Mouse (Mus musculus) forebrain, embryonic 13.5 days (tissue): ENCODE results near the gene Nwd2. TPM values are rescaled to one million over a fixed set of nuclear protein-coding genes. Genes with fewer than 3 reads are reported as not detected.

Experiments
- ATAC-seq: fragments of 200-750 bp; cut with Nextera tagmentation; 2 replicates; pipeline ENCODE4 v1.8.0; 2017
- H3K27ac ChIP-seq: fragments of 300-500 bp; sonication (generic); 2 replicates; pipeline ENCODE4 v1.5.1; 2015; ENCODE audit warnings: inconsistent platforms, mild to moderate bottlenecking, moderate library complexity
- H3K27me3 ChIP-seq: fragments of 300-500 bp; sonication (generic); 2 replicates; pipeline ENCODE4 v1.6.1; 2015; ENCODE audit warnings: mild to moderate bottlenecking, inconsistent platforms
- H3K36me3 ChIP-seq: fragments of 300-500 bp; sonication (generic); 2 replicates; pipeline ENCODE4 v1.6.1; 2015; ENCODE audit warnings: mild to moderate bottlenecking, inconsistent platforms; ENCODE audit not compliant: poor library complexity, severe bottlenecking
- H3K4me1 ChIP-seq: fragments of 300-500 bp; sonication (generic); 2 replicates; pipeline ENCODE4 v1.6.1; 2015; ENCODE audit warnings: inconsistent platforms
- H3K4me2 ChIP-seq: fragments of 300-500 bp; sonication (generic); 2 replicates; pipeline ENCODE4 v1.6.1; 2015; ENCODE audit warnings: inconsistent platforms, mild to moderate bottlenecking, moderate library complexity
- H3K4me3 ChIP-seq: fragments of 300-500 bp; sonication (generic); 2 replicates; pipeline ENCODE4 v1.5.1; 2015; ENCODE audit warnings: mild to moderate bottlenecking, inconsistent platforms
- H3K9ac ChIP-seq: fragments of 300-500 bp; sonication (generic); 2 replicates; pipeline ENCODE4 v1.6.1; 2015; ENCODE audit warnings: mild to moderate bottlenecking, inconsistent platforms
- H3K9me3 ChIP-seq: fragments of 300-500 bp; sonication (generic); replicated peaks from 2 replicates; pipeline ENCODE4 v1.6.1; 2016; ENCODE audit warnings: inconsistent platforms
- WGBS: fragments of 180-500 bp; shearing (Covaris S2); methylation state at CpG from one replicate; pipeline ENCODE4 v1.1.7; 2015; 5-methylcytosine and 5-hydroxymethylcytosine counted together
- polyA plus RNA-seq: library from polyadenylated mRNA; unstranded; fragments of >200 nt; fragmentation: Nextera tagmentation; extraction: Ambion mirVana; gene quantifications from 2 replicates; pipeline ENCODE4 v1.2.1, GENCODE M21; 2015

The Nwd2 gene
- polyA plus RNA-seq, result 2.0 and 2.4 TPM in 2 replicates

GRCm38 (mm10) chr5:63649070-63649532, at the start of gene Nwd2:
Gene Nwd2, plus strand, starts transcription at chr5:63649102.
- Histone ChIP-seq H3K27me3 (peaks cover 45% of the 10 kb centered on the region), H3K4me2 (peak within 1 kb of the TSS; percentile 100), H3K27ac (no peak within 1 kb of the TSS), H3K4me3 (peak within 1 kb of the TSS; percentile 66), H3K9ac (peak within 1 kb of the TSS; percentile 71), H3K9me3 (no peaks in the 10 kb centered on the region), H3K36me3 (no peaks in the 10 kb centered on the region), H3K4me1 (peaks cover 18% of the 10 kb centered on the region)
- WGBS, result 2% methylated on average over 29 of the region's 29 CpGs
- ATAC-seq, result peak; percentile 39

DNA sequence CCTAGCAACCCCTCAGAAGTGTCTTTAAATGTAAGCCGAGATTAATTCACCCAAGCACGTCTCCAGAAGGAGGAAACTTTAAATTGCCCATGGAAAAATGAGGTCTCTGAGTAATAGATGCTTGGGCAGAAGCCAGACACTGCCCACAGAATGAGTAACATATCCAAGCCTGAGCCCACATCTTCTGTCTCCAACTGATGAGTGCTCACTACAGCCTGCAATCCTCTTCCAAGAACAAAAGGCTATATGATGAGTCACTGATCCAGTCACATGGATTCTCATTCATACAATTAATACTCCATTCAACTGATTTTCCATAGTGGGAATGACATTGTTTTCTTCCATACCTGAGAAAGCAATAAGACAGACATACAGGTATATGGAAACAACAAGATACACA, 41.5 kb upstream of the Nwd2 start:
- H3K4me2 ChIP-seq, result no peak overlapping the region
- 79% methylated on average over 2 of the region's 2 CpGs for WGBS
- no peak overlapping the region for H3K9ac ChIP-seq
- no peak overlapping the region for H3K27ac ChIP-seq
- no peaks in the 10 kb centered on the region for H3K9me3 ChIP-seq
- no peak overlapping the region for H3K4me3 ChIP-seq
- no peaks in the 10 kb centered on the region for H3K4me1 ChIP-seq
- no peaks in the 10 kb centered on the region for H3K27me3 ChIP-seq
- no peak for ATAC-seq
- no peaks in the 10 kb centered on the region for H3K36me3 ChIP-seq

DNA sequence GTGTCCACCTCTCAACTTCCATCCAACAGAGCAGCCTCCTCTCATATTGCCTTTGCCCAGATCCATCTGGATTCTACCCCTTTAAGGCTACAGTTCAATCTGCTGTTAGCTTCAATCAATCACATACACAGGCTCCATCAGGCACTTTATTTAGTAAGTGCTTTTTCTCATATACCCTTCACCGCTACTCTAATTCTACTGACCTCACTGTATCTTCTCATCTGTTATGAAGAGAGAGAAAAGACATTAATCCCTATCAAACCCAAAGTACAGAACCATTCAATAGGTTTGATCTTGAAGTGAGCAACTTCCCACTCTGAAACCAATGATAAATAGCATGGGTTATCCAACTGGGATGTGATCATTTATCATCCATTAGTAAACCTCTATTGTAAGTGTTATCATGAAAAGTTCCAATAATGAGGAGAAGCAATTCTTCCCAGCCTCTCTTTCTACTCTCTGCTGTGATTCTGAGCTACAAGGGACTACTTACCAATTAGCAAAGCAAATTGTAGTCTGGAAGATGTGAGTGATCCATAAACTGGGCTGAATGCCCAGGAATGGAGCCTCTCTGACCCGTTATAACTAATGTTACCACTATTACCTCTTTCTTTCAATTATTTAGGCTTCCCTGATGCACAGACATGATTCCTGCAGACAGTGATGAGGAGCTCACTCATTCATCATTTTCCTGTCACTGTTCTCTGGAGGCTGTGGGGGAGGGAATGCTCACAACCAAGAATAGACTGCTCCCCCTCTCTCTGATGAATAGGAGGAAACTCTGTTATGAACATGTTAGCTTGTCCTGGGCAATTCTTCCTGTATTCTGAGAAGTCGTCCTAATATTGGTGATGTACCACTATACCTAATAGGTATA, 31.9 kb upstream of the Nwd2 start:
- WGBS, result 71% methylated on average over 3 of the region's 3 CpGs
- peak; percentile 45; the same call in 1 of the 2 replicates for ATAC-seq
- no peaks in the 10 kb centered on the region for H3K4me1 ChIP-seq

GRCm38 (mm10) chr5:63624123-63624522, 24.8 kb upstream of the Nwd2 start:
- Histone ChIP-seq H3K4me3 (no peak overlapping the region), H3K36me3 (no peaks in the 10 kb centered on the region), H3K9me3 (no peaks in the 10 kb centered on the region), H3K27ac (no peak overlapping the region), H3K4me2 (no peak overlapping the region), H3K27me3 (no peaks in the 10 kb centered on the region), H3K4me1 (peaks cover 11% of the 10 kb centered on the region; the same call in 1 of the 2 replicates), H3K9ac (no peak overlapping the region)
- 0 out of 2 replicates have a peak, but pooled peaks have one; percentile 56 for ATAC-seq
- WGBS, result 79% methylated on average over 3 of the region's 3 CpGs

More for the DNA sequence above, 31.9 kb upstream of the Nwd2 start:
- Histone ChIP-seq H3K27me3 (no peaks in the 10 kb centered on the region), H3K4me3 (no peak overlapping the region), H3K36me3 (no peaks in the 10 kb centered on the region), H3K9ac (no peak overlapping the region), H3K4me2 (no peak overlapping the region), H3K9me3 (no peaks in the 10 kb centered on the region), H3K27ac (no peak overlapping the region)

DNA sequence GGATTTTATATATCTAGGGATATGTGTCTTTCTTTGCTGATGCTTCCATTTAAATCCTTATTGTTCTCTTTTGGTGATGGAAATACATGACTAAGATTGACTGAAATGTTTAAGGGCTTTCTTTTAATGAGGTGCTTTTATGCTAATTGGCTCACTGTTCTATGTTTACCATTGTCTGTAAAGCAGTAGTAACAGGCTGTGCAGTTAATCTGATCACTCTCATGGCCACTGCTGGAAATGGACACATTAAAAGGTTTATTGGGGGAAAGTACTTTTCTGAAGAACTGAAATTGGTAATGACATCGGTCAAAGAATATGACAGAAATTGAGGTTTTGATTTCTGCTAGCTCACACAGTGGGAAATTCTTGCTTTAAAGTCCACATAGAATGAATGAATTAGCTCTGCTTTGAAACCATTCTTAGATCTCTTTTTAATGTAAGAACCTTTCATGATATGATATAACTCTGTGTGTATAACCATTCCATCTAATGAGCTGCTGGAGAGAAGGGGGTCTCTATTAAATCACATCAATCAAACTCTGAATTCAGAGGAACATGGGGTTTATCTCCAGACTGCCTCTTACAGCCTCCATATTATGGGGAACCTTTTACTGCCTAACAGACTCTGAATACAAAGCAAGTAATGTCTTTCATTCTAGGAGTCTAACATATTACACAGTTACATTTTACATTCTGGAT, 20.9 kb upstream of the Nwd2 start:
- no peak overlapping the region for H3K27ac ChIP-seq
- whole genome bisulfite sequencing, result 55% methylated on average over 1 of the region's 1 CpGs

DNA sequence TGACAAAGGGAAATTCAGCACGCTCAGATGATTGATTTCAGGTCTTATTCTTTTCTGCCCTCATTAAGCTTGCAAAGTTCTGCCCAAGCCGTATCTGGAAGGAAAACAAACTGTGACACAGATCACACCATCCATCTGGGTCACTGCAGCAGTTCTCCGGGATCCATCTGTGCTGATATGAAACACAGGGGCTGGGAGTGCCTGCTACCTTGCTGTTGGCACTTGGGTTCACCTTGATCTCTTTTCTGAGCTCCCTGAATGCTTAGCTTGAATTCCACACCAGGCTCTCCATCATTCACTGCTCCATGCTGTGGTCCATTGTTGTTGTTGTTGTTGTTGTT, 20.4 kb upstream of the Nwd2 start:
- ATAC-seq, result peak; percentile 67
- Histone ChIP-seq H3K4me2 (no peak overlapping the region), H3K4me1 (peaks cover 11% of the 10 kb centered on the region; the same call in 1 of the 2 replicates), H3K9me3 (no peaks in the 10 kb centered on the region), H3K27ac (no peak overlapping the region), H3K9ac (no peak overlapping the region), H3K36me3 (no peaks in the 10 kb centered on the region), H3K27me3 (no peaks in the 10 kb centered on the region), H3K4me3 (no peak overlapping the region)
- WGBS, result 49% methylated on average over 3 of the region's 3 CpGs

More for the DNA sequence above, 20.9 kb upstream of the Nwd2 start:
- Histone ChIP-seq H3K4me2 (no peak overlapping the region), H3K4me1 (peaks cover 11% of the 10 kb centered on the region; the same call in 1 of the 2 replicates), H3K9me3 (no peaks in the 10 kb centered on the region), H3K9ac (no peak overlapping the region), H3K4me3 (no peak overlapping the region), H3K27me3 (no peaks in the 10 kb centered on the region), H3K36me3 (no peaks in the 10 kb centered on the region)
- peak; percentile 65 for ATAC-seq

DNA sequence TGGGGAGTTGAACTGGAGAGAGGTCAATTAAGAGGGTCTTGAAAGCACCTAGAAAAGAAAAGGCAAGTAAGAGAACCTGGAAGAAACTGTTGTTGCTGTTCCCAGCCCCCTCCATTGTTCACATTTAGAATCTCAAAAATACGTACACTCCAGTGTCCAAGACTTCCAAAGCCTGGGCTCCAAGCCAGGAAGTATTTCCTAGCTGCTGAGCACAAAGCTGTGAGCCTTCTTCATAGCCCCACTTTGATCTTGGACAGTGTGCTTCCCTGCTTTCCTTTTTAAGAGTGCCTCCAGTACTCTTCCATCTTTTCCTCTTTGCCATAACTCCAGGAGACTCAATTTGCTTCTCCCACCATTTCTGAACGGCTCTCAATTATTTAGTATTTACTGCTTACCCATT, 14.3 kb upstream of the Nwd2 start:
- H3K9ac ChIP-seq, result no peak overlapping the region
- WGBS, result 50% methylated on average over 2 of the region's 2 CpGs
- H3K9me3 ChIP-seq, result no peaks in the 10 kb centered on the region
- no peaks in the 10 kb centered on the region for H3K4me1 ChIP-seq
- H3K4me2 ChIP-seq, result no peak overlapping the region
- no peak overlapping the region for H3K4me3 ChIP-seq
- H3K36me3 ChIP-seq, result no peaks in the 10 kb centered on the region
- H3K27ac ChIP-seq, result no peak overlapping the region
- H3K27me3 ChIP-seq, result no peaks in the 10 kb centered on the region
- no peak for ATAC-seq

- H3K4me1 ChIP-seq, result peaks cover 18% of the 10 kb centered on the region
- WGBS, result 27% methylated on average over 2 of the region's 2 CpGs
- ATAC-seq, result peak; percentile 41; the same call in 1 of the 2 replicates
- no peak overlapping the region for H3K27ac ChIP-seq
- H3K9me3 ChIP-seq, result no peaks in the 10 kb centered on the region
- no peaks in the 10 kb centered on the region for H3K36me3 ChIP-seq
- no peak overlapping the region for H3K9ac ChIP-seq
- no peak overlapping the region for H3K4me2 ChIP-seq
- H3K27me3 ChIP-seq, result peaks cover 45% of the 10 kb centered on the region
- H3K4me3 ChIP-seq, result no peak overlapping the region
These were observed 715 bp upstream of the Nwd2 start for GRCm38 (mm10) chr5:63648187-63648586.

DNA sequence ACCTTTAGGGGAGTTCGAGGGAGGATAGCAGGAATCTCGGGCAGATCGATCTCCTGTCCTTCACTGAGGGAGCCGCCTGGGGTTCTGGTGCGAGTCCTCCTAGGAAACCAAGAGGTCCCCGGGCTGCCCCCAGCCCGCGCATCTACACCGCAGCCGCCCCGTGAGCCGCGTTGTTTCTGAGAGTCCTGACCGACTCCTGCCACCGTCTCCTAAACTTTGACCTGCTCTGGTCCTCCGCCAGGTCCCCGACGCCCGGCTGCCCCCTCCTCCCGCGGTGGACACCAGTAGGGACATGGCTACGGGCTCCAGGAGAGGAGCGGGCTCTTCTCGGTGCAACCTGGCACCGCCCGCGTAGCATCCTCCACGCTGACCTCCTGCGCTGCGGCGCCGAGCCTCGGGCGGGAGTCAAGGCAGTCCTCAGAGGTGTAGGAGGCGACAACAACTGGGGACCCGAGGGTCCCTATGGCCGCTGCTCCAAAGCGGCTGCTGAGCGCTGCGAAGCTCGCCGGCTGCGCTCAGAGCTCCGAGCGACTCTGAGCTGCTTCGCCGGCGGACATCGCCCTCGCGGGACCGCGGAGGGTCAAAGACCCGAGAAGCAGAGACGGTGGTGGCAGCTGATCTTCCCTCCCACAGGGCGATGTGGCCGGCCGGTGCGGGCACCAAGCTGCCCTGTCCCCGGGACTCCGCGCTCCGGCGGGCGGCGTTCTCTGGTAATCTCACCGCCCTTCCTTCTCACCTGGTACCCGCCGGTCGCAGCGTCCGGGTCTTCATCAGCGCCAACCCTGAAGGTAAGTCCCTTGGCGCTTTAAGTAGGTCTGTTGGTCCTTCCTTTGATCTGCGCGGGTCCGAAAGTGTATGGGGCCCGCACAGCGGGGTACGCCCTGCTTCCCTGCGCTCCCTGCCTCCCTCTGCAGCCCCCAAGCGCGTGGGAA, 897 bp downstream of the Nwd2 start:
- H3K27ac ChIP-seq, result no peak overlapping the region

GRCm38 (mm10) chr5:63651813-63652212, 2.9 kb downstream of the Nwd2 start:
- H3K27ac ChIP-seq, result no peak overlapping the region
- H3K4me1 ChIP-seq, result peaks cover 18% of the 10 kb centered on the region
- no peak overlapping the region for H3K4me2 ChIP-seq
- H3K9ac ChIP-seq, result no peak overlapping the region
- no peak for ATAC-seq
- no peaks in the 10 kb centered on the region for H3K36me3 ChIP-seq
- H3K9me3 ChIP-seq, result no peaks in the 10 kb centered on the region
- H3K4me3 ChIP-seq, result no peak overlapping the region
- H3K27me3 ChIP-seq, result peaks cover 45% of the 10 kb centered on the region

More for the DNA sequence above, 897 bp downstream of the Nwd2 start:
- Histone ChIP-seq H3K36me3 (no peaks in the 10 kb centered on the region), H3K4me1 (peaks cover 18% of the 10 kb centered on the region), H3K4me2 (peak overlapping the region; percentile 100), H3K27me3 (peaks cover 45% of the 10 kb centered on the region), H3K4me3 (peak overlapping the region; percentile 66), H3K9me3 (no peaks in the 10 kb centered on the region), H3K9ac (peak overlapping the region; percentile 71)
- ATAC-seq, result peak; percentile 63
- WGBS, result under 1% methylated on average over 78 of the region's 83 CpGs

GRCm38 (mm10) chr5:63652705-63653104, 3.8 kb downstream of the Nwd2 start:
- Histone ChIP-seq H3K4me2 (no peak overlapping the region), H3K9ac (no peak overlapping the region)

More at GRCm38 (mm10) chr5:63652705-63653104, 3.8 kb downstream of the Nwd2 start:
- Histone ChIP-seq H3K4me1 (peaks cover 18% of the 10 kb centered on the region), H3K36me3 (no peaks in the 10 kb centered on the region), H3K27me3 (peaks cover 41% of the 10 kb centered on the region), H3K4me3 (no peak overlapping the region), H3K9me3 (no peaks in the 10 kb centered on the region), H3K27ac (no peak overlapping the region)
- 88% methylated on average over 2 of the region's 2 CpGs for WGBS
- ATAC-seq, result no peak
